Mouse (Mus musculus) adrenal gland, adult 2 months (tissue): ENCODE results near the gene Cmss1. TPM values are rescaled to one million over a fixed set of nuclear protein-coding genes. Genes with fewer than 3 reads are reported as not detected.
"Not testable (repeated sequence)": the region's sequence is repeated elsewhere in the genome, so short reads cannot be mapped to it uniquely, and the experiment has no call there.

Experiments used
- DNase-seq: peaks from one replicate; pipeline ENCODE4 v3.0.0; 2021
- polyA plus RNA-seq: library from polyadenylated mRNA; depleted of rRNA; stranded (reverse); fragments of >200 nt; gene quantifications from 2 replicates; pipeline ENCODE4 v1.2.3, GENCODE M21; 2012
- total RNA-seq, 2 experiments: library from RNA; stranded (reverse); gene quantifications; 2 replicates each; pipeline ENCODE4 v1.2.3; 2021

Gene Cmss1
- total and polyA plus RNA-seq, 3 experiments = 11.4 to 19.6 (median 14.3) TPM

DNA sequence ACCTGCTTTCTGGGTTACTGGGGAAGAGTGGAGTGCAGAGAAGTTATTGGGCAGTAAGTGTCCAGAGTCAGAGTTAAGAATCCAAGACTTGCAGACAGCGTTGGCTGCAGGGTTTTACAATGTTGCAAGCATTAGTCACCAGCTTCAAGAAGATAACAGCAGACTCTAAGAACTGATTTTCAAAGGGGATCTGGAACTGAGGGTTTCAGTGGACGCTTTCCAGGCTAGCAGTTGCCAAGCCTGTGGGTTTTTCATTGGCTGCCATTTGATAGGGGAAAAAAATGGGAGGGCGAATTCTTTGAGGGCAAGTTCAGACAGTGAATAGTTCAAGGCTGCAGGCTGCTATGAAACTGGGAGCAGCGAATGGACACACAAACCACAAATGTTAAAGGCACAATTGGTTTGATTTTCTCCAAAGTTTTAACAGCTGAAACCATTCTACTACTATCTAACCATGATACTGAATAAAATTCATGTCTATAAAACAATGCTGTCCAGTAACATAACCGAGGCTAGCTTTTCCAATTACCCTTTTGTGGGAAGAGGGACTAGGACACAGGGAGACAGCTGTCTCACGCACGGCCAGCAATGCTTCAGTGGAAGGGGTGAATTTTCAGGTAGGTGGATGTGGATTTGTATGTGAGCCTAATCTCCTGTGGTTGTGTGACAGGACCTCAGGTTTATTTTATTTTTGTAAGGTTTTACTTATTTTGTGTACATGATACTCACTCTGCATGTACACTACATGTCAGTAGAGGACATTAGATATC lies 179.0 kb downstream of the Cmss1 start:
- DNase-seq = peak; percentile 89

DNA sequence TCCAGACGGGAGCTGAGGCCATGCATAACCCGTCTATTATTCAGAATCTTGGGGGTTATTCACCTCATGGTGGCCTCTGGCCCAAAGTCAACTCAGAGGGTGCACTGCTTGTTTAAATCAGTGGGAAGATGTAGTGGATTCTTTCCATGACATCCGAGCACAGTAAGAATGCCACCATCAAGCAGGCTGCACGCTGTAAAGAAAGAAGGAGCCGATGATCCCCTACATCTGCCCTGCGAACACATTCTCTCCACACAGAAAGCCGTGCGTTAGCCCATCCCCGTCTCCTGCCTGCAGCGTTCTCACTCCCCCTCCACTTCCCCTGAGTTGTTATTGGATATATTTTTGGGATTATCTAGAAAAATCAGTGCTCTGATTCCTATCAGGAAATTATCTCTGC lies 180.0 kb downstream of the Cmss1 start:
- DNase-seq = no peak

DNA sequence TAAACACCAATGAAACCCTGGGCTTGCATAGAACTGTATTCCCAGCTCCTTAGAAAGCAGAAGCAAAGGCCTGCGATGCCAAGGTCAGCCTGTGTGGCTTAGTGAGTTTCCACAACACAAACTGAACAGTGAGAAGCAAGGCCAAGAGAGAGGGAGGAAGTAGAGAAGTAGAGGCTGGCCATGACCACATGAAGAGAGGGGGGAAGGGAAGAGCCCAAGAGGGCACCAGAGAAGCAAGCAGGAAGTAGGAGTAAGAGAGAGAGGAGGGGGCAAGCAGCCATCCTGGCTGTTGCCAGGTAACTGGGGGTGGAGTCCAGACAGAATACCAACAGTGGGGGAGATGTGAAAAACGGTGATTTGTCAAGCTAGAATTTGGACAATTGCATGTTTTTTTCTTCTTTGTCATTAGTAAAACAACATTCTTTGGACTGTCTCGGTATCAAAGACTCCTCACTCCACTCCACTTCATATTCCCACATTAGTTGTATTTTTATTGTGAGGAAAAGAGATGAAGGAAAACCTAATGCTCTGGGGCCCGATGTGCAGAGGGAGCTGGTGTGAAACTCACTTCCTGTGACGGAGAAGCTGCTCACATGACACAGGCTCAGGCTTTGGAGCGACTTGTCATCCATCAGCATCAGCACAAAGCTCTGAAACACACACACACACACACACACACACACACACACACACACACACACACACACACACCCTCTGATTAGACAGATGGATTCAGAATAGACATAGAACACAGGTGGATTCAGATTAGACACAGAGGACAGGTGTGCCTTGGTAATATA lies 183.5 kb downstream of the Cmss1 start:
- DNase-seq = peak; percentile 53

DNA sequence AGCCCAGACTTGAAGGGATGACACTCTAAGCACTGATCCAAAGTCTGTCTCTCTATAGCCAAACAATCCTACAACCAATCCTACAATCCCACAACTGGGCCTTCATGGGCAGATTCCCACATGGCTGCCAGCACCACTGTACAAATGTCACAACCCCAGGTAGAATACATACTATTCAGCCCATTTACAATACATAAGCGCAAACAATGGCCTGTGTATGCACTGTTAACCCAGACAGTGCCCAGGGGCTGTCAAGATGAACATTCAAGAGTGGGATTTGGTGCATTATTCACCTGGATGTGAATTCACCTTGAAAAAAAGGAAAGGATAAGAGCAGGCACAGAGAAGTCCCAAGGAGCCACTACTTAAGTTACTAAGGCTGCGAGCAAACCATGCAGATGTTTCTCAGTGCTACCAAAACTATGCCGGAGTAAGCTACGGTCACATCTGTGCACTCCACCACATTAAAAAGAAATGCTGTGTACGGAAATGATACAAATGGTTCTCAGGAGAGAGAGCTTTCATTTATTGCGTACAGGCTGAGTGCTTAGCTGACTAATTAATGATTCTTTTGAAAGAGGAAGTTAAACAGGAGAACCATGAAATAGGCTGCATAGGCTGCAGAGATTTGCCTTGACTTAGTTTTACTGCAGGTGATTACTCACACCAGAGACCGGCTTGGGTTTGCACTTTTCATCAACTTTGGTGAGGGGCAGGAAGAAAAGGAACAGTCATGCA lies 184.8 kb downstream of the Cmss1 start:
- peak; percentile 35 for DNase-seq

DNA sequence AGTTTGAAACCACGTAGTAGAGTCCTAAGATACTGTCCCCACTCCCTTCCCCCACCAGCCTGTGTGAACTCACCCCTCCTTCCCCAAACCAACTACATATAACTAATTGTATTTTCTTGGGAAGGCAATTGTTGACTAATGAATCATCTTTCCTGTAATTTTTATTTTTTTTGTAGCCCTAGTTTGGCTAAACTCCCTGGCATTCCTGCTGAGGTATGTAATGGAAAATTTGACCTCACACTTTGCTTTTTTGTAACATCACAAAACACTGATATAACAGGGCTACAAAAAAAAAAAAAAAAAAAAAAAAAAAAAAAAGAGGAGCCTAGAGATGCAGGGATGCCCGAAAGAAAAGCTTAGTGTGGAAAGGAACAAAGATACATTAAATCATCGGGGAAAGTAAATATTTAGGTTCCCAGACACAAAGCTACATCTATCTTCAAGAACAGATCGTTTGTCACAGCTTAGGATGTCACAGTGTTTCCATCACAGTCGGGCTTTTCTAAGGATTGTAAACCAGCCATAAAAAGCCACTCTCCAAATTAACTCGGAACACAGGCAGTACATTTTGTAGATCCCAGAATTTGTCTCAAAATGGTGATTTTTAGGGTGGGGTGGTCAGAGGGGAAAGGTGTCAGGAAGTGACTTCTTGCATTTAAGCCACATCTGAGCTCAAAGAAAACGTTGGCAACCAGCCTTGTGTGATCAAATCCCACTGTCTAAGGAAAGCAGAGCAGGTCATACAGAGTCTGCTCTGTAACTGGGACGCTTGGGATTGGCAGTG lies 185.7 kb downstream of the Cmss1 start:
- peak; percentile 68 for DNase-seq

DNA sequence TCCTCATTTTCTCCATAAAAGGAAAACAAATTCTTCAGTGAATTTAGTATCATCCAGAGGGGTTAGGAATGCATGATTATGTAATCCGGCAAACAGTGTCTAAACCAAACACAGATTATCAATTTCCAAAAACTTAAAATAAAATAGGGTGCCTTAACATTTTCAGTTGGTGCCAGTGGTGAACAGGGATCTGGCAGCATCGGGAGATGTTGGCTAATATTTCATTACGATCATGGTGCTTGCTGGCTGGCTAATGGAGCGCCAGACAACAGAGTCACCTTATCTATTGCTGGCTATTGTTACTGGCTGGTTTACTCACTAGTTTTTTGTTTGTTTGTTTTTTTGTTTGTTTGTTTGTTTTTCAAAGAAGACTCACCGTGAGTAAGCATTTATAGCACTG lies 186.8 kb downstream of the Cmss1 start:
- no peak for DNase-seq

DNA sequence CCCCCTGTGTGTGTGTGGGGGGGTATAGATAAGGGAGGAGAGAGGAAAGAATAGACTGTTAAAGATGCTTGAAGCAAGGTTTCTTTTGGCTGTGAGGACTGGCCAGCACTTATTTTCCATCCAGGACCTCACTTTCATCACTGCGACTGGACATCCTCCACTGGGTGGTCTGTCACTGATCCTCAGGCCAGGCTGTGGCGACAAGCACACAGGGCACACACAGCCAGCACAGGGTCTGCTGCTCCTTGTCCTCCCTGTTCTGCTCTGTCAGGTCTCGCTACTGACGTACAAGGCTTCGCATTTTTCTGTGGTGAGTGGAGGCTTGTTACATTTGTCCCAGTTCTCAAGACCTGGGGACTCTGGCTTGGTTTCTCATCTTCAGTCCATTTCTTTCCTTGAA lies 187.3 kb downstream of the Cmss1 start:
- peak; percentile 68 for DNase-seq

DNA sequence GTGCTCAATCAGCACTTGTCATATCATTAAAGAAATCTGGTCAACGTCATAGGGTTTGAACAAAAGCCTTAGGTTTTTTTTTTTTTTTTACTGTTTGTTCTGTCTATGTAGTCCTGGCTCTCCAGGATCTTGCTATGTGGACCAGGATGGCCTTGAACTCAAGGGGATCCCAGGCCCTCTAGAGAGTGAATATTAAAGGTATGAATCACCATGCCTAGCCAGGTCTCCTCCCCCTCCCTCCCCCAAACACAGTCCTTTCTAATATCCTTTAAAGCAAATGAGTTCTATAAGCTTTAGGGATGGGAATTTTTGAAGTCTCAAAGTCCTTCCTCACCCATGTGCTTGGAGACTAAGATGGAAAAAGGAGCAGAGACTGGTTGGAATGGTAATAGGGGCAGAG lies 188.7 kb downstream of the Cmss1 start:
- peak; percentile 38 for DNase-seq

DNA sequence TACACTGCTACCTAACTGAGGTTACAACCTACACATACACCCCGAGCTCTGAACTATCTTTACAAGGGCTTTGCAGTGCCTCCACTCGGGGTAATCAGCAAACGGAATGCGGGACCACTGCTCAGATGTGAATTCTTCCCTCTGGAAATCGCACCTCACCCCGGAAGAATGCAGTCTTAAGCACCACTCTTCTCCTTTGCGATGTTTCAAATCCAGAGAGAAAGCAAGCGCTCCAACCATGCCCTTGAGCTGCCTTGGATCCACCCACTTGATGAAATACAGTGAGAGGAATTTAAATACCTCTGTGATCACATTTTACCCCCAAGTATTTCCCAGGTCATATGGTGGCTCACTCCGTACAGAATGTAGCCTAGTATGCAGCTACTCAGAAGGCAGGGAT lies 189.6 kb downstream of the Cmss1 start:
- no peak for DNase-seq

DNA sequence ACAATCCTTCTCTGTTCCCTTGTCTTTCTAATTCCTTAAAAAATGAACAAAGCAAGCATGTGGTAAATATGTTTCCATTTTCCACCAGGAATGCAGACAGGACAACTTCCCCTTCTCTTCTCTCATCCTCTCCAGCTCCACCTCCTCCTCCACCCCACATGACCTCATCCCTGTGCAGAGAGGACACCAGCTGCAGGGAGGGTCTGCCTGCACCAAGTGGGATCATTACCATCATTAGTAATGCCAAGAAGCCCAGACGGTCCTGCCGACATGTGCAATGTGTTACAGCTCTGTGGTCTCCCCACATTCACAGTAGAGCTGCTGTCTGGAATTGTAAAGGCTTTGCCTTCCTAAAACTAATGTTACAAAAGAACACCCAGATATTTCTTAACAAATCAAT lies 190.6 kb downstream of the Cmss1 start:
- no peak for DNase-seq

DNA sequence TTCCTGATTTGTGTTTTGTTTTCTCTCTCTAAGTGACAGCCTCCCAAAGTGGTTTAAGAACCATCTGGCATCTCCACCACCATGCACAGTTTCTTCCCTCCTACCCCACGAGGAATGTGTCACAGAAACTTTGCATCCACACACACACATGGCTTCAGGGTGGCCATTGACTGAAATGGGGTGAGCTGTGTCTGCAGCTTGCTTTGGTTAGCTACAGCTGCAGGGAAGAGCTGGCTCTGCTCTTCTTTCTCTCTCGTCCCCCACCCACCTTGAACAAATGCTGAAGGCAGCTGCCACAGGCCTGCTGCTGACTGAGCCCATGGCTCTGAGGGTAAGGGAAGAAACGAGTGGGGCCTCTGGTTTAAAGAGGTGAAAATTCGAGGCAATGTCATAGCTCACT lies 193.9 kb downstream of the Cmss1 start:
- no peak for DNase-seq

DNA sequence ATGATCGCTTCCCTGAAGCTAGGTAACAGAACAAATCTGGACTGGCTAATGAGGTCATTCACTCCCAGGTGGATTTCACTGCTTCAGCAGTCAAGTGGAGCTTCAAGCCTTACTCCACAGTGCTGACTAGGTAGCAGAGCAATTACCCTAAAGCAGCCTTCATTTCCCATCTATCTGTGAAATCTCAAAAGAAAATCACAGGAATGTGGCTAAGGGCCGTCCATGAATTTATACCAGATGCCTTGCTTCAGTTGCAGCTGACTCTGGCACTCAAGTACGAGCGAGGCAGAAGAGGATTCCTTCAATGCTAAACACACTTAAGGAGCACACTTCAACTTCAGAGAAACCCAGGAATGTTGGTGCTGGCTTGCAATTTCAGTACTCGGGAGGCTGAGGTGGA lies 202.8 kb downstream of the Cmss1 start:
- no peak for DNase-seq

DNA sequence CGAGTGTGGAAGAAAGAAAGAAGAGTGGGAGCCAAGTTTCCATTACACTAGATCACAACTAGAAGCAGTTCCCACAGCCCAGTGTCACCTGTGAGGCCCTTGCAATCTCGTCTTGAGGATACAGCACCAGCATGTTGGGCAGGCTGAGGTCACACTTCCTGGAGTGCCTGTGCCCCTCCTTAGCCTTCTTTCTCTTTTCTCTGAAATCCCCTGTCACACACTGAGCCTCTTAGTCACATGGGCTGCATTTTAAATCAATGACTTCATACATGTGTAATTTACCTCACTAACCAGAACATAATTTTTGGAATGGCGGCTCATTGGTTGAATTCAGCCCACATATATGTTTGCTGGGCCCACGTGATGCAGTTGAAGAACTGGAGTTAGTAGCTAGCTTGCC lies 203.8 kb downstream of the Cmss1 start:
- DNase-seq = no peak

DNA sequence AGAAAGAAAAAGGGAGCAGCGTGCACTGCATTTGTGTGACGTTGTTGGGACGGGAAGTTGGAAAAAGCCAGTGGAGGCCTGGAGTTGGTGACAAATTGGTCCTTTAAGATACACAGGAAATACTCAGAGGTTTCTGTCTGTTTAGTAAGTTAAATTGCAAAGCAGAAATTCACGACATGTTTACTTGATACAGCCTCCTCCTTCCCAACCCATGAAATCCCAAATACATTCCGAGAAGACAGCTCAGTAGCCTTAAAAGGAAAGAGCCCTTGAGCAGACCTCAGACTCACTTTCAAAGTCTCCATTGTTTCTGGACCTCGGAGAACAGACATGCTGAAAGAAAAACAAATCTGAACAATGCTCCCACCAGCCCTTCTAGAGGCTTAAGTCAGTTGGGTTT lies 205.0 kb downstream of the Cmss1 start:
- DNase-seq = no peak

DNA sequence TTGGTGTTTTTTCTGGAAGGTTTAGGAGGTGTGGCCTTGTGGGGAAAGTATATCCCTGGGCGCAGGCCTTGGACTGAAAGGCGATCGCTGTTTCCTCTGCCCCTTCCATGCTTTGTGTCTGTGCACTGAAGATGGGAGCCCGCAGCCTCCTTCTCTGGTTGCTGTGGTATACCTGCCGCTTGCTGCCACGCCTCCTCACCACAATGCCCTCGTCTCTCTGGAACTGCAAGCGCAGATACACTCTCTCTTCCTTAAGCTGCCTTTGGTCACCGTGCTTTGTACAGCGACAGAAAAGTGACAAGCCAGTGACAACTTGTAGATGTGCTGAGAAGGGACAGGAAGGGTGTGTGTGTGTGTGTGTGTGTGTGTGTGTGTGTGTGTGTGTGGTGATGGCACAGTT lies 207.1 kb downstream of the Cmss1 start:
- no peak for DNase-seq

DNA sequence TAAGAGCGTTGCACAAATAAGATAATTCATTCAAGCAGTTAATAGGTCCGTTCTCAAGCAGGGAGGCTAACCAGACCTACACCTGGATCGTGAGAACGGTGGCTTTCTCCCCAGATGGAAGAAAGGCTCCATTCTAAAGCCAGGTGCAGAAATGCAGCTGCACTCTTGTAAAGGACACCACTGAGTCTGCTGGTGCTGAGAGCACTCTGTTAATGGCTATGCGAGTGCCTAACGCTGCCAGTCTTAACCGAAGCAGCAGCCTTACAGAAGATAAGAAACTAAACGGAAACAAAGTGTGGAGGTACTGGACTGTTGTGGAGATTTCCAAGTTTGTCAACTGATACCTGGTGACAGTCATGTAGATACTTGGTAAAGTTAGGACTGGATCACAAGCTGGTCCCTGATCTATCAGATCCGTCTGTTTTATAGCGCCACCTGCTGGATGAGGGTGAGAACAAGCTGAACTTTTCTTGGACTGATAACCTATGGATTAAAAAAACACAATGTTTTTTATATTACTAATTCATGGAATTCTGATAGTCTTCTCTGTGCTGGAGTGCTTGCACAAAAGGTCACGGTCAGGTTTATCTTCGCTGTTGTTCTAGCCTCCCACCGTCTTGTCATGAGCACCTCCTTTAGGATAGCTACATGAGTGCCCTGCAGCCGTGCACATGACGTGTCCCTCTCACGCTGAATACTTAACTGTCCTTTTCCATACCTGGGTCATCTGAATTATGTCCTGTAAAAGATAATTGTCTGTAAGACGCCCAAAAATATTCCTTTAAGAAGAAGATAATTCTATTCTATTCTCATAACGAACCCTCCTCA lies 208.1 kb downstream of the Cmss1 start:
- DNase-seq = peak; percentile 67

DNA sequence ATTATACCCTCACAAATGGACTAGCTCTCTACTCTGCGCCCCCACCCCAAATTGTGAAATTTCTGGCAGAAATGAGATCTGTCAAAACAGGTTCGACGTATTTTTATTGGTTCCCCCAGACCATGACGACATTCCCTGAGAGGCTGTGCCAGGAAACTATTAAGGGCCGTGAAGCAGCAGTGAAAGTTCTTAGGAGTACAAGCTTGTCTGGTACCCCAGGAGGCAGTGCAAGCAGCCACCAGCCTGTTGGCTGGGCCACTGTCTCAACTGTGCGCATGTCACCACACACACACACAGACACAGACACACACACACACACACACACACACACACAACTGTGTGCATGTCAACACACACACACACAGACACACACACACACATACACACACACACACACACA lies 208.8 kb downstream of the Cmss1 start:
- DNase-seq = no peak

DNA sequence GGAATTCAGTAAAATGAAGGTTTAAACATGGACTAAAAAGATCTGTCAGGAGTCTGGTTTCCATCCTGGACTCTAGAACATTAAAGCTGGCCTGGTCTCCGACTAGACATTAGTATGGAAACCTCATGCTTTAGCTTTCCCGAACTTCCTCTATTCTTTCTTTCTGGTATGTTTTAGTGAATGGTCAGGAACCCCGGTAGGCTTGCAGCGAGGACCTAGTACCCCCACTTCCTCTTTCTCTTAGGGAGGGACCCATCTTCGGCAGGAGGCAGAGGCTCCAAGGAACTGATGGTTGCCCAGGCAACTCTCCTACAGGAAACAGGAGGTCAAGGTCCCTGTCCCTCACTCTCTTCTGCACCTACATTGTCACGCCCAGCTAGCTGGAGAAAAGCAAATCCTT lies 210.4 kb downstream of the Cmss1 start:
- no peak for DNase-seq

DNA sequence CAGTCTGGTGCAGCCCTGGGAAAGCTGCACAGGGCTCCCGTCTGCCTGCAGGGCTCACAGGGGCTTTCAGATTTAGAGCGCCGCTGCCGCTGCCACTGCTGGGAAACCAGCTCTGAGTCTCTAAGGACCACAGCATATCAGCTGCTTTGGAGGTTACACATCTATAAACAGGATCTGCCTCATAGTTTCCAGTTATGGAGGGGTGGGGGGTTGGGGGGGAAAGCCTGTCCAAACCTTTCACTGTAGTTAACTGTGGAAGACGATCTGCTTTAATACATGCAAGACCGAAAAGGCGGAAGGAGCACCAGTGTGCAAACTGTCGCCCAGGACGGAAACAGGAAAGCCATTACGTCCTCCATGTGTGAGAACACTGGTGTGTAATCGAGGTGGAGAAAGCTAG lies 213.5 kb downstream of the Cmss1 start:
- DNase-seq = no peak

DNA sequence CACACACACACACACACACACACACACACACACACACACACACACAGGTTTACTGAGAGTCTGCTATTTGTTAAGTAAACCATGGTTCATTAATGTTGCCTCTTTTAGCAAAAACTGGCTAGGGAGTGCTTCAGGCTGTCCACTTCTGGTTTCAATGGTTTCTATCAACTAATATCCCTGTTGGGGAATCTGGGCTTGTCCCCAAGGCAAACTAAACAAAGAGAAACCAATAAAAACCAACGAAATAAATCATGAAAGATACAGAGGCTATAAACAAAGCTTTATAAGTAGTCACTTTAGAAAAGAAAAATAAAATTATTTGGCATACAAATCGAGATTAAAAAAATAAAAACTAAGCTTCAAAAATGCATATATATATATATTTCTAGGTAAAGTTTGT lies 214.2 kb downstream of the Cmss1 start:
- no peak for DNase-seq

DNA sequence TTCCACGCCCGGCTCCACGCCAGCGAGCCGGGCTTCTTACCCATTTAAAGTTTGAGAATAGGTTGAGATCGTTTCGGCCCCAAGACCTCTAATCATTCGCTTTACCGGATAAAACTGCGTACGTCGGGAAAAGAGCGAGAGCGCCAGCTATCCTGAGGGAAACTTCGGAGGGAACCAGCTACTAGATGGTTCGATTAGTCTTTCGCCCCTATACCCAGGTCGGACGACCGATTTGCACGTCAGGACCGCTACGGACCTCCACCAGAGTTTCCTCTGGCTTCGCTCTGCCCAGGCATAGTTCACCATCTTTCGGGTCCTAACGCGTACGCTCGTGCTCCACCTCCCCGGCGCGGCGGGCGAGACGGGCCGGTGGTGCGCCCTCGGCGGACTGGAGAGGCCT lies 215.5 kb downstream of the Cmss1 start:
- DNase-seq = not testable (repeated sequence)
